Mouse (Mus musculus) ovary, postnatal 14 days (tissue): Measurements from ENCODE around the gene Ikzf1.

Experiments
- DNase-seq: peaks from one replicate; pipeline ENCODE4 v3.0.0; 2022; ENCODE audit warnings: low spot score

The Ikzf1 gene

DNA sequence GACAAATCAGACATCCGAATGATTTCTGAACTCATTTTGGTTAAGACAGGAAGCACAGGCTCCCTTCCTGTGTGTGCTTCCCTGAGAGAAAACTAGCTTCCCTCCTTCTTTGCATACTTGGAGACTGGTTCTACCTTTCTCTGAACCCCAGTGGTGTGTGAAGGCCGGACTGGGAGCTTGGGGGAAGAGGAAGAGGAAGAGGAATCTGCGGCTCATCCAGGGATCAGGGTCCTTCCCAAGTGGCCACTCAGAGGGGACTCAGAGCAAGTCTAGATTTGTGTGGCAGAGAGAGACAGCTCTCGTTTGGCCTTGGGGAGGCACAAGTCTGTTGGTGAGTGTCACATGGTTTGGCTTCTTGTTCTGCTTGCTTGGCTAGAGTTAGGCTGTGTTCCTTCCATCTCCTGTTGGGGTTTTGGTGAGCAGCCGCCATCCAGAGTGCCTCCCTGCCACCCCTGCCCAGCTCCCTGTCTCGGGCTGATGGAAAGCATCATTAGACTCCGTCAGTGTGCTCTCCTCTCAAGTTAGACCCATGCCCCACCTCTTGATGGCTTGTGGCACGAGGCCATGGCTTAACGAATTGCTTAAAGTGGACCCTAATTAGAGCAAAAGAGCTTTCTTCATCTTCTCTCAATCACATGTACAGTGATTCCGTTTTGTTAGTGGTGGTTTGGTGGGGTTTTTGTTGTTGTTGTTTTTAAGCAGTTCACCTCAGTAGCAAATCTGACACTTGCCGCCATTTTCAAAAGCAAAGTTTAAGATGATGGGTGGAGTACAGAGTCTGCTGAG lies 5.4 kb downstream of the Ikzf1 start:
- DNase-seq = no peak

DNA sequence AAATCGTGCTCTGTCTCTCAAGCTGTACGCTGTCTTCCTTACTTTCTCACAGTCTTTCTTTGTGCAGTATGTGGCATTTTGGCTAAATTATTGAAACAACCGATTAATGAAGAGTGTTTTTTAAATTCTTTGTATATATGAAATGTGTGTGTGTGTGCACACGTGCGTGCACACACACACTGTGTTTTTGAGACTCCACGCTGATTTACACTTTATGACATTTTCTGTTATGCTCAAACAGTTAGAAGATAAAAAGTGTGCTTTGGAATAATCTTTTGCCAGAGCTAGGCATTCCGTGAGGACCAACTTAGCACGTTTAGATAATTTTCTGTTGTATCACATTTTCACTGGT lies 6.0 kb downstream of the Ikzf1 start:
- no peak for DNase-seq

DNA sequence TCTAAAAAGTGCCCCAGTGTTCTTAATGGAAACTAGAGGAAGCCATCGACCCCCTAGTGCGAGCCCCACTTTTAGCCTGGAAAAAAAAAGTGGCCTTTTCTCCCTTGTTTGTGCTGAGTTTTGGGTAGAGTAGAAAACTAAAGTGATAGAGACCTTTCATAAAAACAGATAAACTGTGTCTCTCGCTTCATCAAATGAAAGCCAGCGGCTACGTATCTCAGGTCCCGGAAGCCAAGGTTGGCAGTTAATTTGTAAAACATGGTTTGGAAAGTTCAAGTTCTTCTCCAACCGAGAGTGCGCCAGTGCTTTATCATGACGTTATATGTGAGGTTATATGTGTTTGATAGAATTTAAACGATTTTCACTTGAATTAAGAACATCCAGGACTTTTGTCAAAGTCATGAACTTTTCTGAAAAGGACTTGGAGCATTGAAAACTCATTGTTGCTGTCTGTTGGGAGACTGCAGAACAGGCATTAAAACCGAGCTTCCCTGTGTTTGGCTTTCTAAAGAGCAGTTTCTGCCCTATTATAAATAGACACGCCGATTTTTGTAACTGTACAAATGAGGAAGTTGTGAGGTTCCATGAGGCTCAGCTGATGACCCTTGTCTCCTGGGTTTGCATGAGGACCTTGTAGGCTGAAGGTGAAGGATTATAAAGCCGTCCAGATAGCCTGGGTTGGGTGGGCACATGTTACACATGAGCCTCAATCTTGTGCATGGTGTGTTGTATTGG lies 6.7 kb downstream of the Ikzf1 start:
- DNase-seq = no peak

DNA sequence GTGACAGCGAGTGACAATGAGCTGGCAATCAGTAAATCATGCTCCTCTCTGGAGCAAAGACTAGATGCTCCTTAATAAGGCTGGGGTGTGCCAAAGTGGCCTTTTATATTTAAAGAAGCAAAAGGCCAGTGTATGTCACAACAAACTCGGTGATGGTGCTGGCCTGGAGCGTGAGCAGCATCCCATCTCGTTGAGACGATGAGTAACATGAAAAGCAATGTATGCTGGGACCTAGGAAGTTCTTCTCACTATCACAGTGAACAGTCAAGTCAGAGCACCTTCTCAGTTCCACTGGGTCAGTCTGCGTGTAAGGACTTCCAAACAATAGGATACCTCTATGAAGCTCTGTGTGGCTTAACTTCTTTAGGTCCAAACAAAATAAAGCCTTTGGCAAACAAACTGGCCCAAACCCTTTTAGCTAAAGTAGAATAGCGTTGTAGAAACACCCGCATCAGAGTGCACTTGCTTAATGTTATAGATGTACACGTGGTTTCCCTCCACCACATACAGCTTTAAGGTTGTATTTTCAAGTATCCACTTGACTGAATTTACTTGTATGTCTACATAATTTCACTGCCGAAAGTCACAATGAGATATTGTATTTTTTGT lies 7.9 kb downstream of the Ikzf1 start:
- DNase-seq = no peak

GRCm38 (mm10) chr11:11693446-11693845 lies 8.6 kb downstream of the Ikzf1 start:
- DNase-seq = no peak

DNA sequence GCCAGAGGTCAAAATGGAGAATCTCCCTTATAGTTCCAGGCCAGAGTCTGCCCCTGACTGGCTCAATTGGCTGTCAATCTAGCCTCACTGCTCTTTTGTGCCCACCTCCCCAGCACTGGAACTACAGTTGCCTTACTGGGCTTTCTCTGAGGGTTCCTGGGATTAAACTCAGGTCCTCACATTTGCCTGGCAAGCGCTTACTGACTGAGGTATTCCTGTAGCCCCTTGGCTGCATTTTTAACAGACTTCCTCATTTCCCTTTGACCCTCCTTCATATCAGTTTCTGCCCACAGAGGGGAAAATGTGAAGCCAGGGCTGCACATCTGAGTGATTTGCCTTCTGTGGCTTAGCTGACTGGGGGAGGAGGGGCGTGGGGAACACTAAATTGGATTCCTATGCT lies 9.3 kb downstream of the Ikzf1 start:
- DNase-seq = no peak

DNA sequence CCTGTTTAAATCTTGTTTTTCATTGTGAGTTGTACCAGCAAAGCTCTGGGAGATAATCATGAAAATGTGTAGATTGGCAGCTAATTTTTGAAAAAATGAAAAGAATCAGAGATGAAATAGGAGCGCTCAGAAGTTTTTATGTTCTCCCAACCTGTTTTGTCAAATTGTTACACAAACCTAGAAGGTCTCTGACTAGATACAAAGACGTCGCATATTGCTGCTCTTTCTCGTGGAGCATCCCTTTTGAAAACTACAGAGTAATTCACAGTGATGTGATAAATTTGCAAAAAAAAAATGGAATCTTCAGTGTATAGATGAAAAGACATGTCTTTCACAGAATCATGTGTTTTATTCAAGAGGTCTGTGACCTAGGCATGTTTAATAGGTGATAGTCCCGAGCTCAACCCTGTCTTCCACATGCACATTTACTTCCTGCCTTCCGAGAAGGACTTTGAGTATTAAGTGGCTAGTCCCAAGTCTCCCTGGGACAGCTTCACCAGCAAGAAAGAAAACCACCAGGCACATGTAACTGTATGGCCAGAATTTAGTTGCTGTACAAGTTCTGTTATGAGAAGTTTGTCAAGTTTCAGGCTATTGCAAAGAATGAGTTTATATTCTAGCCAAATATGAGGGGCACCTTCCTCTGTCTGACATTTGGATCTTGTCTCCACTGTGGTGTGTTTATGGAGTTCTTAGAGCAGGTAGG lies 9.8 kb downstream of the Ikzf1 start:
- DNase-seq = no peak

DNA sequence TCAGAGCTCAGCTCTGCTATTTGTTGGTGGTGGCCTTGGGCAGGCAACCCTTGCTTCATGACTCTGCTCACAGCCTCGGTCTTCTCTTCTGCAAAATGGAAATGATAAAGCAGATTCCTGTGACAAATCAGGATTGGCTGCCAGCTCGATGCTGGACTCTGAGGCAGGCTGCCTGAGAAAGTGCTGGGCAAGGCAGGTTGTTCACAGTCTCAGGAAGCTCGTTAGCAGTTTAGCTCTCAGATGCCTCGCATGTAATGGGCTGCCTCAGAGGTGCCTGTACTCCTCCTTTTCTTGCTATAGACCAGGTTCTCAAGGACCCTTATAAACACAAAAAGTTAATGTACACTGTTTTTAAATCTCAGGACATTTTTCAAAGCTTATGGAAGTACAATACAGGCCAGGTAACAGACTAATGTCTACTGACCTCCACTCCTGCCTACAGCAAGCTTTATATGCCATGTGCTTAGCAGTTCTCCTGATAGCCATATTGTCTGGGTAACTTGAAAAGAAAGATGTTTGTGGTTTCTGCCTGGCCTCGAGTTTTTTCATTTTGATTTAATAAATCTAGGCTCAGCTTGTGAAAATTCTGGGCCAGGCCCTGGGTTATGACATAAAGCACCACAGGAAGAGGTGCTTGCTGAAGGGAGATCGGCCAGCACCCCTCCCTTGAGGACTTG lies 10.5 kb downstream of the Ikzf1 start:
- DNase-seq = no peak

DNA sequence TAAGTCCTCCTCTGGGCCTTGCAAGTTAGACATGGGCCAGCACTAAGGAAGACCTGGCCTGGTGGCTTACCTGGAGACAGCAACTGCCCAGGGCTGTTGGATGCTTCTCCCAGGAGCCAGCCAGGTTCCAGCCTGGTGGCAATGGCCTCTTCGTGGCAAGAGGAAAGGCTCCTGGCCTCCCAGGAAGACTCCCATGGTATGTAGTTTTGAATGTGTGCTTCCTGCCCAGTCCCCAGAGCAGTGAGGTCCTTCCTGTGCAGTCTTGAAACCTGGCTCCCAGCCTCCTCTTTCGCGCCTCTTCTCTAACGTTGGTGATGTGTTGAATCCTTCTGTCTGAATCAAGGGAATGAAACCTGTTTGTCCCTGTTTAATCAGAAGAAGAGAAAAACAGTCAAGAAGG lies 11.1 kb downstream of the Ikzf1 start:
- no peak for DNase-seq

- DNase-seq = no peak
Measured at GRCm38 (mm10) chr11:11696814-11697213, 12.0 kb downstream of the Ikzf1 start.

GRCm38 (mm10) chr11:11701378-11701777 lies 16.6 kb downstream of the Ikzf1 start:
- DNase-seq = no peak

DNA sequence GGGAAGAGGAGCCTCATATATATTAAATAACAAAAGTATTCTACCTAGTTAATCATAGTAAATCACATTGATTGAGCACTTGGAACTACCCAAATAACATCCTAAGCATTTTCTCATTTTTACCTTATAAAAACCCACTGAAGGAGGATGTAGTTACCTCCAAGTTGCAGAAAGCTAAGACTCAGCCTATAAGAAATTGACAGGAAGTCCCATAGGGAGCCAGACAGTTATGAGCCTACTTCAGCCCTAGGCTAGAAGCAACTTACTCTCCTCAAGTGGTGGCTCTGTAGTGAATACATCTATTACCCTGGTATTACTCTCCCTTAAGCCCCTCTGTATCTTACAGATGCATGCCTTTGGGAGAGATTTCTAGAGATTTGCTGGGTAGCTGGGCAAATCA lies 19.0 kb downstream of the Ikzf1 start:
- DNase-seq = no peak

GRCm38 (mm10) chr11:11708154-11708719 lies 23.4 kb downstream of the Ikzf1 start:
- DNase-seq = no peak

- no peak for DNase-seq
Measured at GRCm38 (mm10) chr11:11709311-11709710, 24.5 kb downstream of the Ikzf1 start.

DNA sequence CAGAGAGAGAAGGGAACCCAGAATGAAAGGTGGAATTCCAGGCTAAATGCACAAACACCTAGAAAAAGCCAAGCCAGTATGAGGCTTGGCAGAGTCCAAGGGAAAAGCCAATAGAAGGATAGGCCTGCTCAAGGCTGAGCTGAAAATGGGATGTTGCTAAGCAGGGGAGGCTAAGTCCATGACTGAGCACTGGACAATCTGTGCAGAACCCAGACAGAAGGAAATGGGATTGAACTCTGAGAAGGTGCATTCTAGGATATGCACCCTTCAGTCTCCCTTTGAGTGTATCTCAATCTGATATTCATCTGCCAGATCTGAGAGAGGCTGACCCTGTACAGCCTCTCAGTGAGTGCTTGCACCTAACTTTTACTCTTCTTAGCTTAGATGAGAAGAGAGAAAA lies 25.9 kb downstream of the Ikzf1 start:
- DNase-seq = no peak

- DNase-seq = no peak
Measured at GRCm38 (mm10) chr11:11711748-11712147, 26.9 kb downstream of the Ikzf1 start.

GRCm38 (mm10) chr11:11714676-11715075 lies 29.9 kb downstream of the Ikzf1 start:
- no peak for DNase-seq

DNA sequence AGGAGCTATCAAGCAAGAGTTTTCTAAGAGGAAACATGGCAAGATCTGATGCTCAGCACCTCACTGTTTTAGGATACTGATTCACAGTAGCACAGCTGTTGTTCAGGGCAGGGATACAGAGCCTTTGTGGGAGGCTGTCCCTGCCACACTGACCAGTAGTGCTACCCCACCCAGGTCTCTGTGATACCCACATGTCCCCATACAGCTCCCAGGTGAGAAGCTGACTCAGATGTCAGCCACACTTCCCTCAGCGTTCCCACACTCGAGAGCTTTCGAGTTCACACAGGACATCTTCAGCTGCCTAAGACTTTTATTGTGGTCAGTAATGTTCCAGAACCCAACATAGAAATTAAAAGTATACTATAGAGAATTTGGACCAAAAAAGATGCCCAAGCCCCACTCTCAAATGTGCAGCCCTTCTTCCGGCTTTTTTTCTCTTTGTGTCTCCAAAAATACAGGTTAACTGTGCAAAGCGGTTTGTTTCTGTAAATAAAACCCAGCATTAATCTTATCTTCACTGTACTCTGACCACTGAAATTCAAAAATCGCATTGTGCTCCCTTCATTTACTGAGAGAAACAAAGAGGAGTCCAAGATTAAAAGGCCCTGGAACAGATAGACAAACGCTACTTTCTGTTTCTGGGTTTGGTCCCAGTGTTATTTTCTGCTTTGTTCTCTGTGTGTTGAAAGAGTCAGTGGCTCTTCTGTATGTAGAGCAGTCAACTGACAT lies 31.3 kb downstream of the Ikzf1 start:
- DNase-seq = no peak

DNA sequence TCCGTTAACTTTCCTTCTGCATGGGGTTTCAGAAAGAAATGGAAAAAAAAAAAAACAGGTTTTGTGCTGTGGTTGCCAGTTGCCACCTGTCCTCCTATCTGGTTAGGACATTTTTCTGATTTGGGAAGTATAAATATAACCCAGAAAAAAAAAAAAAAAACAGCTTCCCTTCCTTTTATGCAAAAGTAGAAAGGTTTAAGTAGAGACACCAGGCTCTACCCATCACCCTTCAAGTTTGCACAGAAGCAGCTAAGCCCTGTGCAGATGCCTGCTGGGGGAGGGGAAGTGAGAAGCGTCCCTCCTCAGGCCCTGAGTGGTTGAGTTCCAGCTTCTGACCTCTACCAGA lies 31.9 kb downstream of the Ikzf1 start:
- no peak for DNase-seq

- DNase-seq = no peak
Measured at GRCm38 (mm10) chr11:11717606-11718167, 32.9 kb downstream of the Ikzf1 start.

DNA sequence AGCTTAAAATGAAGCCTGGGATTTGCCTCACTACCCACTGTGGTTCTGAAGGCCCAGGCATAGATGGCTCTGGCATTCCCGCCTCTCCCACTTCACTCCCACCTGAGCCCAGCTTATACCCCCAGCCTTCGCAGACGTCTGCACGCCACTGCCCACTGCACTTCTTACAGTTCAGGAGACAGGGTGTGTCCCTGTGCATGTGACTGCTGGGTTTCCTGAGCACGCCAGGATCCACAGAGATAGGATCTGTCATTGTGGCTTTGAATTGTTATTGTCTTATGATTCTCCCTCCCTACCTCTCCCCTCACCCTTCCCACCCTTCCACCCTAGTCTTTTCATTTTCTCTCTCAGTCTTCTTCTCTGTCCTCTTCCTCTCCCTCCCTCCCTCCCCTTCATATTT lies 34.9 kb downstream of the Ikzf1 start:
- DNase-seq = no peak
